Mouse (Mus musculus): ENCODE results near the gene Nts. TPM values are rescaled to one million over a fixed set of nuclear protein-coding genes. Genes with fewer than 3 reads are reported as not detected.

Gene Nts
- total and polyA plus RNA-seq, 3 experiments = 0.13 TPM; not detected in 2

DNA sequence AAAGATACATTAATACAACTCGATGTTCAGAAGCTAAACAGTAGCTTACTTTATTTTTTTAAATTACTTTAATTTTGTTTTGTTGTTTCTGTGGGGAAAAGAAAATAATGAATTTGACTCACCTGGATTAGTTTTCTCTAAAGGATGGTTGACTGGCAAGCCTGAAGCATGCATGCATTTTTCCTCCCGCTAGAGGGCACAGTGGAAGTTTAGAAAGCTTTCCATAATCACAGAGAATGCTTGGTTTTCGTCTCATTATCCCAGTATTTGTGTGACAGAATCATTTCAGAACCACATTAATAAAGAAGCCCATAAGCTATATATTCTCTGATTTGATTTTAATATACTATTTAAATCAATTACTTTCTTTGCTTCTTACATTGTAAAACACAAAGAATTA, 1.5 kb upstream of the Nts start:
- no peak for DNase-seq (ENCODE audit: extremely low read depth)
- dilution Hi-C loops (cut with MboI; ENCODE audit: extremely low pct_ligation_motif_present, extremely low pct_unique_long_range_greater_than_20kb, low sequenced_read_pairs) = no loop called here

DNA sequence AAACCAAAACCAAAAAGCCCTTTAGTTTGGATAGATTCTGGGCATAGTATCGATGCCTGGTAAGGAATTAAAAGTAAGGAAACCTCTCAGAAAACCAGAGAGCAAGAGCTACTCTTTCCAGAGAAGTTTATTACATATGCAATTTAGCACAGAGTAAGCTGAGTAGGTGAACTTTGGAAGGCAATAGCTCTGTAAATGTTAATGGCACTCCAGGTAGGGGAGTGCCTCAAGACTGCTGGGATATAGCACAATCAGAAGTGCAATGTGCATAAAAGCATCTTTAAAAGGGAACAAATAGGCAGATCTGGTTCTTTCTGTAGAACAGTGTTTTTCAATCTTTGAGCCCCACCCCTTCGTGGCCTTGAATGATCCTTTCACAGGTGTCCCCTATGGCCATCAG, 20.9 kb downstream of the Nts start:
- no peaks in the 10 kb centered on the region for H3K4me1 ChIP-seq (ENCODE audit: control insufficient read depth in 1 of 2, insufficient read depth in 2 of 2)
- H3K79me2 ChIP-seq (replicated peaks; ENCODE audit: control insufficient read depth, extremely low read depth, insufficient read depth, poor library complexity, severe bottlenecking) = no peaks in the 10 kb centered on the region
- dilution Hi-C loops (cut with MboI; ENCODE audit: extremely low pct_ligation_motif_present, extremely low pct_unique_long_range_greater_than_20kb, low sequenced_read_pairs) = no loop called here
- peaks cover 17% of the 10 kb centered on the region for H3K9me3 ChIP-seq (replicated peaks; ENCODE audit: low read length)
- H3K4me3 ChIP-seq (replicated peaks in 1 of 3; ENCODE audit: low read depth in 2 of 3, low read length in 2 of 3, poor library complexity in 1 of 3) = no peak overlapping the region
- no peak overlapping the region for H3K27ac ChIP-seq (ENCODE audit: insufficient read depth, low read depth)
- no peak for DNase-seq (ENCODE audit: extremely low read depth)
- H3K36me3 ChIP-seq (replicated peaks in 1 of 2; ENCODE audit: control insufficient read depth in 1 of 2, insufficient read depth in 1 of 2, low read length in 1 of 2) = no peaks in the 10 kb centered on the region
- in situ Hi-C loops (cut with MboI; ENCODE audit: low pct_ligation_motif_present, low pct_unique_long_range_greater_than_20kb, low sequenced_read_pairs) = no loop called here
- no peak for TF ChIP-seq JUN (IDR thresholded peaks at IDR 0.05; ENCODE audit: insufficient read depth, low read depth, low read length)
- TF ChIP-seq MAZ (IDR thresholded peaks at IDR 0.05; ENCODE audit: low read depth, low read length) = no peak
- TF ChIP-seq POLR2A (IDR thresholded peaks at IDR 0.05; ENCODE audit: low read depth, low read length) = no peak
- no peak for TF ChIP-seq MAFK (IDR thresholded peaks at IDR 0.05; ENCODE audit: insufficient replicate concordance, low read length)
- TF ChIP-seq POLR2AphosphoS2 (IDR thresholded peaks at IDR 0.05; ENCODE audit: low read depth, low read length) = no peak
- no peak for TF ChIP-seq EP300 (IDR thresholded peaks at IDR 0.05; ENCODE audit: low read length)
- TF ChIP-seq GABPA (IDR thresholded peaks at IDR 0.05; ENCODE audit: insufficient replicate concordance, low read depth, low read length) = no peak
- TF ChIP-seq RAD21 (IDR thresholded peaks at IDR 0.05; ENCODE audit: low read depth, low read length) = no peak
- TF ChIP-seq NELFE (IDR thresholded peaks at IDR 0.05; ENCODE audit: low read depth, low read length) = no peak
- no peak for TF ChIP-seq ETS1 (conservative IDR thresholded peaks at IDR 0.05; ENCODE audit: low read depth, low read length)
- TF ChIP-seq ZNF384 (IDR thresholded peaks at IDR 0.05; ENCODE audit: low read depth, low read length) = no peak
- no peak for TF ChIP-seq MAX (IDR thresholded peaks at IDR 0.05; ENCODE audit: low read length)
- no peak for TF ChIP-seq KAT2A (IDR thresholded peaks at IDR 0.05; ENCODE audit: insufficient replicate concordance, low read length)
- TF ChIP-seq NRF1 (IDR thresholded peaks at IDR 0.05; ENCODE audit: low read depth, low read length) = no peak
- no peak for TF ChIP-seq RCOR1 (conservative IDR thresholded peaks at IDR 0.05; ENCODE audit: low read depth, low read length)
- TF ChIP-seq TCF12 (IDR thresholded peaks at IDR 0.05; ENCODE audit: low read depth, low read length) = no peak
- TF ChIP-seq MYC (IDR thresholded peaks at IDR 0.05; ENCODE audit: low read depth, low read length) = no peak
- TF ChIP-seq HCFC1 (IDR thresholded peaks at IDR 0.05; ENCODE audit: low read depth, low read length) = no peak
- H3K4me2 ChIP-seq (ENCODE audit: insufficient read depth, low read depth, poor library complexity, severe bottlenecking) = no peak overlapping the region
- H3K9ac ChIP-seq (ENCODE audit: insufficient read depth, low read depth) = no peak overlapping the region
- H3K27me3 ChIP-seq (replicated peaks) = no peaks in the 10 kb centered on the region

More for the DNA sequence above, 1.5 kb upstream of the Nts start:
- Histone ChIP-seq H3K9me3 (replicated peaks; ENCODE audit: low read length) (peaks cover 15% of the 10 kb centered on the region), H3K4me1 (ENCODE audit: control insufficient read depth in 1 of 2, insufficient read depth in 2 of 2) (no peaks in the 10 kb centered on the region), H3K27me3 (replicated peaks) (no peaks in the 10 kb centered on the region), H3K4me3 (replicated peaks in 1 of 3; ENCODE audit: low read depth in 2 of 3, low read length in 2 of 3, poor library complexity in 1 of 3) (no peak overlapping the region), H3K9ac (ENCODE audit: insufficient read depth, low read depth) (no peak overlapping the region), H3K27ac (ENCODE audit: insufficient read depth, low read depth) (no peak overlapping the region), H3K4me2 (ENCODE audit: insufficient read depth, low read depth, poor library complexity, severe bottlenecking) (no peak overlapping the region), H3K79me2 (replicated peaks; ENCODE audit: control insufficient read depth, extremely low read depth, insufficient read depth, poor library complexity, severe bottlenecking) (no peaks in the 10 kb centered on the region), H3K36me3 (replicated peaks in 1 of 2; ENCODE audit: control insufficient read depth in 1 of 2, insufficient read depth in 1 of 2, low read length in 1 of 2) (no peaks in the 10 kb centered on the region)
- TF ChIP-seq SMC3 (IDR thresholded peaks at IDR 0.05; ENCODE audit: low read depth, low read length) (peak; percentile 26; the same call in 1 of the 2 replicates), CTCF (conservative IDR thresholded peaks at IDR 0.05 in 1 of 2, IDR thresholded peaks at IDR 0.05 in 1 of 2; ENCODE audit: low read depth in 2 of 2, low read length in 2 of 2) (peak; percentile 8 to 37; a peak in 2 of 4 replicates), RCOR1 (conservative IDR thresholded peaks at IDR 0.05; ENCODE audit: low read depth, low read length) (no peak)
- in situ Hi-C loops (cut with MboI; ENCODE audit: low pct_ligation_motif_present, low pct_unique_long_range_greater_than_20kb, low sequenced_read_pairs) = loop anchor here (25.0 kb wide), 1 partner anchor 346 kb away; no protein-coding TSS in a partner anchor

All from CH12.LX (cell line).